Mouse (Mus musculus) intestine, embryonic 16.5 days (tissue): ENCODE data around the gene Fank1. TPM values are rescaled to one million over a fixed set of nuclear protein-coding genes. Genes with fewer than 3 reads are reported as not detected.

Experiments
- ATAC-seq: fragments of 200-750 bp; cut with Nextera tagmentation; 2 replicates; pipeline ENCODE4 v1.8.0; 2017; ENCODE audit warnings: moderate TSS enrichment, moderate library complexity
- H3K27ac ChIP-seq: fragments of 300-500 bp; sonication (generic); 2 replicates; pipeline ENCODE4 v1.5.1; 2014; ENCODE audit warnings: mild to moderate bottlenecking, low read length
- H3K27me3 ChIP-seq: fragments of 300-500 bp; sonication (generic); replicated peaks from 2 replicates; pipeline ENCODE4 v1.6.1; 2014; ENCODE audit warnings: low read length, control low read depth, mixed read lengths; ENCODE audit not compliant: control insufficient read depth, insufficient read depth
- H3K36me3 ChIP-seq: fragments of 300-500 bp; sonication (generic); 2 replicates; pipeline ENCODE4 v1.6.1; 2014; ENCODE audit warnings: low read length, control low read depth; ENCODE audit not compliant: control insufficient read depth, insufficient read depth
- H3K4me1 ChIP-seq: fragments of 300-500 bp; sonication (generic); 2 replicates; pipeline ENCODE4 v1.6.1; 2014; ENCODE audit warnings: low read length, control low read depth, mixed read lengths; ENCODE audit not compliant: control insufficient read depth, insufficient read depth
- H3K4me2 ChIP-seq: fragments of 300-500 bp; sonication (generic); 2 replicates; pipeline ENCODE4 v1.6.1; 2014; ENCODE audit warnings: low read depth, low read length, control low read depth
- H3K4me3 ChIP-seq: fragments of 300-500 bp; sonication (generic); 2 replicates; pipeline ENCODE4 v1.5.1; 2014; ENCODE audit warnings: mild to moderate bottlenecking, low read length
- H3K9ac ChIP-seq: fragments of 300-500 bp; sonication (generic); 2 replicates; pipeline ENCODE4 v1.6.1; 2014; ENCODE audit warnings: low read depth, low read length
- H3K9me3 ChIP-seq: fragments of 300-500 bp; sonication (generic); 2 replicates; pipeline ENCODE4 v1.6.1; 2016; ENCODE audit warnings: low read length, control low read depth; ENCODE audit not compliant: control insufficient read depth
- WGBS: fragments of 180-500 bp; shearing (Covaris S2); extraction: QIAGEN DNeasy Blood & Tissue Kit; methylation state at CpG from one replicate; pipeline ENCODE4 v1.1.7; 2014; 5-methylcytosine and 5-hydroxymethylcytosine counted together
- polyA plus RNA-seq: library from polyadenylated mRNA; unstranded; fragments of >200 nt; fragmentation: Nextera tagmentation; extraction: Ambion mirVana; gene quantifications from 2 replicates; pipeline ENCODE4 v1.2.1, GENCODE M21; 2015

Gene Fank1
- polyA plus RNA-seq, 1 experiment from 2014 or later = 0.54 TPM

- Histone ChIP-seq H3K36me3 (no peaks in the 10 kb centered on the region), H3K27me3 (no peaks in the 10 kb centered on the region), H3K4me2 (peak within 1 kb of the TSS; percentile 34), H3K9ac (peak within 1 kb of the TSS; percentile 51; the same call in 1 of the 2 replicates), H3K4me3 (peak within 1 kb of the TSS; percentile 22), H3K27ac (peak within 1 kb of the TSS; percentile 84), H3K4me1 (peaks cover 15% of the 10 kb centered on the region; the same call in 1 of the 2 replicates), H3K9me3 (no peaks in the 10 kb centered on the region)
- WGBS = 18% methylated on average over 18 of the region's 18 CpGs
- ATAC-seq = peak; percentile 89
Observed at GRCm38 (mm10) chr7:133782717-133783435, 6.2 kb downstream of the Fank1 start, which contains the start of gene Dhx32. Dhx32 (minus strand) TSS chr7:133782726.

- H3K9ac ChIP-seq = no peak overlapping the region
- WGBS = 82% methylated on average over 6 of the region's 6 CpGs
- ATAC-seq = no peak
Observed at GRCm38 (mm10) chr7:133787571-133787970, 10.9 kb downstream of the Fank1 start.

GRCm38 (mm10) chr7:133788147-133788546 is 11.5 kb downstream of the Fank1 start:
- Histone ChIP-seq H3K9ac (no peak overlapping the region), H3K4me1 (no peaks in the 10 kb centered on the region), H3K36me3 (no peaks in the 10 kb centered on the region), H3K27me3 (no peaks in the 10 kb centered on the region), H3K9me3 (no peaks in the 10 kb centered on the region), H3K4me3 (no peak overlapping the region), H3K27ac (no peak overlapping the region), H3K4me2 (no peak overlapping the region)
- no peak for ATAC-seq
- 68% methylated on average over 3 of the region's 3 CpGs for WGBS

More at GRCm38 (mm10) chr7:133787571-133787970, 10.9 kb downstream of the Fank1 start:
- Histone ChIP-seq H3K27ac (no peak overlapping the region), H3K4me1 (0 out of 2 replicates have a peak, but pooled peaks cover 4% of the 10 kb centered on the region), H3K4me3 (no peak overlapping the region), H3K9me3 (no peaks in the 10 kb centered on the region), H3K4me2 (no peak overlapping the region), H3K27me3 (no peaks in the 10 kb centered on the region), H3K36me3 (no peaks in the 10 kb centered on the region)

GRCm38 (mm10) chr7:133790171-133790570 is 13.5 kb downstream of the Fank1 start:
- Histone ChIP-seq H3K27ac (no peak overlapping the region), H3K9me3 (no peaks in the 10 kb centered on the region), H3K27me3 (no peaks in the 10 kb centered on the region), H3K4me2 (no peak overlapping the region), H3K36me3 (no peaks in the 10 kb centered on the region), H3K4me3 (no peak overlapping the region), H3K9ac (no peak overlapping the region), H3K4me1 (peaks cover 4% of the 10 kb centered on the region; the same call in 1 of the 2 replicates)
- no peak for ATAC-seq
- 92% methylated on average over 4 of the region's 4 CpGs for WGBS

- H3K4me3 ChIP-seq = no peak overlapping the region
- H3K27me3 ChIP-seq = no peaks in the 10 kb centered on the region
- H3K4me2 ChIP-seq = no peak overlapping the region
- no peaks in the 10 kb centered on the region for H3K9me3 ChIP-seq
- 88% methylated on average over 4 of the region's 4 CpGs for WGBS
- ATAC-seq = no peak
- H3K27ac ChIP-seq = no peak overlapping the region
- H3K36me3 ChIP-seq = no peaks in the 10 kb centered on the region
- H3K4me1 ChIP-seq = peaks cover 4% of the 10 kb centered on the region; the same call in 1 of the 2 replicates
- no peak overlapping the region for H3K9ac ChIP-seq
Observed at GRCm38 (mm10) chr7:133790608-133791229, 14.1 kb downstream of the Fank1 start.

- Histone ChIP-seq H3K36me3 (no peaks in the 10 kb centered on the region), H3K4me1 (peaks cover 4% of the 10 kb centered on the region; the same call in 1 of the 2 replicates), H3K4me3 (no peak overlapping the region), H3K9ac (no peak overlapping the region), H3K27ac (no peak overlapping the region), H3K9me3 (no peaks in the 10 kb centered on the region), H3K4me2 (no peak overlapping the region), H3K27me3 (no peaks in the 10 kb centered on the region)
- WGBS = 40% methylated on average over 1 of the region's 1 CpGs
- ATAC-seq = no peak
Observed at GRCm38 (mm10) chr7:133792771-133793170, 16.1 kb downstream of the Fank1 start.

GRCm38 (mm10) chr7:133793248-133794131 is 16.8 kb downstream of the Fank1 start:
- H3K27me3 ChIP-seq = no peaks in the 10 kb centered on the region
- no peak overlapping the region for H3K4me2 ChIP-seq
- ATAC-seq = peak; percentile 62
- H3K4me3 ChIP-seq = no peak overlapping the region
- no peak overlapping the region for H3K27ac ChIP-seq
- H3K36me3 ChIP-seq = no peaks in the 10 kb centered on the region
- no peak overlapping the region for H3K9ac ChIP-seq
- WGBS = 52% methylated on average over 10 of the region's 10 CpGs
- H3K4me1 ChIP-seq = peaks cover 4% of the 10 kb centered on the region; the same call in 1 of the 2 replicates
- no peaks in the 10 kb centered on the region for H3K9me3 ChIP-seq

GRCm38 (mm10) chr7:133794720-133795119 is 18.1 kb downstream of the Fank1 start:
- Histone ChIP-seq H3K27ac (no peak overlapping the region), H3K27me3 (no peaks in the 10 kb centered on the region), H3K4me1 (peaks cover 4% of the 10 kb centered on the region; the same call in 1 of the 2 replicates), H3K36me3 (no peaks in the 10 kb centered on the region), H3K4me3 (no peak overlapping the region), H3K4me2 (no peak overlapping the region), H3K9me3 (no peaks in the 10 kb centered on the region), H3K9ac (no peak overlapping the region)
- ATAC-seq = peak; percentile 84
- 68% methylated on average over 2 of the region's 2 CpGs for WGBS

- H3K4me1 ChIP-seq = peaks cover 2% of the 10 kb centered on the region; the same call in 1 of the 2 replicates
- ATAC-seq = no peak
- H3K4me3 ChIP-seq = no peak overlapping the region
- no peak overlapping the region for H3K4me2 ChIP-seq
- H3K27me3 ChIP-seq = no peaks in the 10 kb centered on the region
- no peaks in the 10 kb centered on the region for H3K36me3 ChIP-seq
- no peak overlapping the region for H3K9ac ChIP-seq
- H3K9me3 ChIP-seq = no peaks in the 10 kb centered on the region
- no peak overlapping the region for H3K27ac ChIP-seq
- WGBS = 77% methylated on average over 5 of the region's 5 CpGs
Observed at GRCm38 (mm10) chr7:133799928-133800327, 23.3 kb downstream of the Fank1 start.
